Mouse (Mus musculus) kidney, embryonic 15.5 days (tissue): ENCODE results near the gene Mrpl20. TPM values are rescaled to one million over a fixed set of nuclear protein-coding genes. Genes with fewer than 3 reads are reported as not detected.
A peak's percentile ranks its signal among the peaks of the same experiment; 100 is the strongest.

Source experiments
- ATAC-seq: fragments of 200-750 bp; cut with Nextera tagmentation; replicated peaks from 2 replicates; pipeline ENCODE4 v1.8.0; 2017; ENCODE audit warnings: moderate TSS enrichment; ENCODE audit not compliant: low FRiP score
- H3K27ac ChIP-seq: fragments of 300-500 bp; sonication (generic); 2 replicates; pipeline ENCODE4 v1.5.1; 2015; ENCODE audit warnings: mild to moderate bottlenecking, inconsistent platforms
- H3K27me3 ChIP-seq: fragments of 300-500 bp; sonication (generic); 2 replicates; pipeline ENCODE4 v1.6.1; 2015; ENCODE audit warnings: inconsistent platforms
- H3K36me3 ChIP-seq: fragments of 300-500 bp; sonication (generic); 2 replicates; pipeline ENCODE4 v1.6.1; 2015; ENCODE audit warnings: inconsistent platforms
- H3K4me1 ChIP-seq: fragments of 300-500 bp; sonication (generic); 2 replicates; pipeline ENCODE4 v1.6.1; 2015; ENCODE audit warnings: inconsistent platforms
- H3K4me2 ChIP-seq: fragments of 300-500 bp; sonication (generic); 2 replicates; pipeline ENCODE4 v1.6.1; 2015; ENCODE audit warnings: moderate library complexity, mild to moderate bottlenecking, inconsistent platforms
- H3K4me3 ChIP-seq: fragments of 300-500 bp; sonication (generic); replicated peaks from 2 replicates; pipeline ENCODE4 v1.5.1; 2015; ENCODE audit warnings: mild to moderate bottlenecking, inconsistent platforms
- H3K9ac ChIP-seq: fragments of 300-500 bp; sonication (generic); 2 replicates; pipeline ENCODE4 v1.6.1; 2015; ENCODE audit warnings: mild to moderate bottlenecking, inconsistent platforms
- H3K9me3 ChIP-seq: fragments of 300-500 bp; sonication (generic); replicated peaks from 2 replicates; pipeline ENCODE4 v1.6.1; 2016; ENCODE audit warnings: inconsistent platforms
- WGBS: fragments of 180-500 bp; shearing (Covaris S2); methylation state at CpG from one replicate; pipeline ENCODE4 v1.1.7; 2015; ENCODE audit warnings: mixed read lengths; 5-methylcytosine and 5-hydroxymethylcytosine counted together
- microRNA-seq: library from miRNA; unstranded; fragments of <30 nt; microRNA quantifications from one replicate; pipeline ENCODE4, GENCODE M21; 2016
- polyA plus RNA-seq: library from polyadenylated mRNA; unstranded; fragments of >200 nt; fragmentation: Nextera tagmentation; extraction: Ambion mirVana; gene quantifications from 2 replicates; pipeline ENCODE4 v1.2.1, GENCODE M21; 2015

Gene Mrpl20
- polyA plus RNA-seq, 1 experiment from 2014 or later = 217 TPM

DNA sequence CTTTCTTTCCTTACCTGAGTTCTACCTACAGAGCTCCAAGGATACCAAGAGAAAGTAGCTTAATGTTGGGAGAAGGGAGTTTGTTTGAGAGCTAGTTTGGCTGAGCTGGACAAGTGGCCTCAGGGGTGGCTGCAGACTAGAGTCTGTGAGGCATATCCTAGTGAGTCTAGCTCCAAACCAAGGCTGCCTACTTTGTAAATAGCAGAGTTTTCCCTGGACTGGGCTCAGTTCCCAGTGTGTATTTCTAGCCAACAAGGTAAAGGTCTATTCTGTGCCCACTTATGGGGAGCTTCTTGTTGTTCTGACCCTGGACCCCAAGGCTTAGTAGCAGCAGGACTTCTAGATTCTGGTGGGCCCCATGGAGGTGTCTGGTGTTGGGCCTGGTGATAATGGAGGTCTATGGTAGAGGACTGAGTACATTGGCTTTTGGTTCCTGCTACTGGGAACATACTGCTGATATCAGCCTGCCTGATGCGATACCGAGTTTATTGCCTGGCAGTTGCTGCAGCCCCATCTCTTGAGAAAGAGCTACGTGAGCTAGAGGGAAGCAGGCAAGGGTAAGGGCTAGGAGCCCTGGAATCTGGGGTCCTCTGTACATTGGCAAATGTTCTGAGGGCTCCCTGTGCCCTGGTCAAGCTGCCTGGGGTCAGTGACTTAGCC is 47.2 kb downstream of the Mrpl20 start:
- Histone ChIP-seq H3K9me3 (no peaks in the 10 kb centered on the region), H3K4me3 (no peak overlapping the region), H3K4me2 (no peak overlapping the region), H3K4me1 (peaks cover 36% of the 10 kb centered on the region), H3K9ac (0 out of 2 replicates have a peak overlapping the region, but pooled peaks have one; percentile 10), H3K27ac (no peak overlapping the region), H3K36me3 (peaks cover 19% of the 10 kb centered on the region), H3K27me3 (no peaks in the 10 kb centered on the region)
- WGBS = 96% methylated on average over 3 of the region's 3 CpGs
- no peak for ATAC-seq

DNA sequence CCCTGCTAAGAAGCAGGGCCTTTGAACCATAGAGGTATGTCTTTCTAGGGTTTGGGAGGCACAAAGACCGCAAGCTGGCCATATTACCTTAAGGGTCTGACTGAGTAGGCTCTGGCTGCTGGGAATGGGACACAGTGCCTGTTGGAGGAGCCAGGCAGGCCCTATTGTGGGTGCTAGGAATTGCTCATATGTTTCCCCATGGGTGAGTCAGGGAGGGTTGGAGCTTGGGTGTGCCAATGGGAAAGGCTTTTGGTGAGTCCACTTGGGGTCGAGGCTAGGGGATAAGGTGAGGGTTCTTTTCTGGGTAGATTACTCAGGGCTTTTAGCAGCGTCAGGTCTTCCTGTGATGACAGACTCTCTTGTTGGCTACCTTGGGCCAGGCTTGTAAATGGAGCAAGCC is 48.7 kb downstream of the Mrpl20 start:
- no peak overlapping the region for H3K4me2 ChIP-seq
- peaks cover 35% of the 10 kb centered on the region for H3K4me1 ChIP-seq
- no peak overlapping the region for H3K27ac ChIP-seq
- ATAC-seq = no peak
- no peaks in the 10 kb centered on the region for H3K27me3 ChIP-seq
- H3K9me3 ChIP-seq = no peaks in the 10 kb centered on the region
- H3K36me3 ChIP-seq = peaks cover 34% of the 10 kb centered on the region
- no peak overlapping the region for H3K9ac ChIP-seq
- 89% methylated on average over 3 of the region's 3 CpGs for WGBS
- H3K4me3 ChIP-seq = no peak overlapping the region

DNA sequence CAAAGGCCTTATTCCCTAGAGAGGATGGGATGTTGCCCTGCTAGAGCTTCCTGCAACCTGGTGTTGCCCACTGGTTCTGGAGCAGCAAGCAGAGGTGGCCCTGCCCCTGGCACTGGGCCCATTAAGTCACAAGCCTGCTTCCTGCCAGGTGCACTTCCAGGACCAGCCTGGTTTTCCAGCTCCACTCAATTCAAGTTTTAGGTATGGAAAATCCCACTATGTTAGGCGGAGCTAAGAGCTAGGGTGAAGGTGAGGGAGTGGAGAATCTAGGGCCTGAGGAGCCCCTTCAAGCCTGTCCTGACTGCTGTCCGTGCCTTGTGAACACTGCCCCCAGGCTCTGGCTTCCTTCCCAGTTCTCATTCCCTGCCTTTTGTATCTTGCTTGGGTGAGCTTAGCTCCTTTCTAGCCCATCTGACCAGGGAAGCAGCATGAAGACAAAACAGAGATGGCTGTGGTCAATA is 49.3 kb downstream of the Mrpl20 start:
- no peak overlapping the region for H3K4me2 ChIP-seq
- 78% methylated on average over 2 of the region's 2 CpGs for WGBS

DNA sequence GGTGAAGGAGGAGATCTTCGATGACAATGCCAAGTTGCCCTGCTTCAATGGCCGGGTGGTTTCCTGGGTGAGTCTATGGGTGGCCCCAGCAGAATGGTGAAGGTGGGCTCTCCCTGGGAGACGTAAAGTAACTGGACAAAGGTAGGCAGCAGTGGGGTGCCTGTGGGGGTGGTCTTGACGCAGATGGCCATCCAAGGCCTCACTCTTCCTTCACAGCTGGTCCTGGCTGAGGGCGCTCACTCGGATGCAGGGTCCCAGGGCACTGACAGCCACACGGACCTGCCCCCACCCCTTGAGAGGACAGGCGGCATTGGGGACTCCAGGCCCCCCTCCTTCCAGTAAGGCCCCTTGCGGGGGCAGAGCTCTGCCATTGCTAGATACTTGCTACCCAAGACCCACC is 50.7 kb downstream of the Mrpl20 start:
- peaks cover 21% of the 10 kb centered on the region for H3K4me1 ChIP-seq
- peaks cover 54% of the 10 kb centered on the region for H3K36me3 ChIP-seq
- no peak overlapping the region for H3K9ac ChIP-seq
- H3K9me3 ChIP-seq = no peaks in the 10 kb centered on the region
- H3K27ac ChIP-seq = no peak overlapping the region
- ATAC-seq = no peak
- H3K27me3 ChIP-seq = no peaks in the 10 kb centered on the region
- no peak overlapping the region for H3K4me2 ChIP-seq
- H3K4me3 ChIP-seq = no peak overlapping the region
- WGBS = 90% methylated on average over 9 of the region's 9 CpGs

More for the DNA sequence above, 49.3 kb downstream of the Mrpl20 start:
- Histone ChIP-seq H3K9ac (no peak overlapping the region), H3K36me3 (peaks cover 40% of the 10 kb centered on the region), H3K27ac (no peak overlapping the region), H3K9me3 (no peaks in the 10 kb centered on the region), H3K27me3 (no peaks in the 10 kb centered on the region), H3K4me1 (peaks cover 29% of the 10 kb centered on the region), H3K4me3 (no peak overlapping the region)
- no peak for ATAC-seq

DNA sequence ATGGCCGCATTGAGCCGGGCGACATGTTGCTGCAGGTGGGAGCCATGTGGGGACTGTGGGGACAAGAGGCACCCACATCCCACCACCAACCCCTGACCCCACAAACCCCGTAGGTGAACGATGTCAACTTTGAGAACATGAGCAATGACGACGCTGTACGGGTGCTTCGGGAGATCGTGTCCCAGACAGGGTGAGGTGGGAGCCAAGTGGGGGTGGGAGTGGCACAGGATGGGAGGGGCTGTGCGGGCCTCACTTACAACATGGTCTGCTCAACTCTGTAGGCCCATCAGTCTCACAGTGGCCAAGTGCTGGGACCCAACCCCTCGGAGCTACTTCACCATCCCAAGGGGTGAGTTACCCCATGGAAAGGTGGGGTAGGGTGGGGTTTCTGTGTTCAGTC is 52.3 kb downstream of the Mrpl20 start:
- Histone ChIP-seq H3K4me3 (no peak overlapping the region), H3K36me3 (peaks cover 64% of the 10 kb centered on the region), H3K4me2 (no peak overlapping the region), H3K9ac (no peak overlapping the region), H3K27me3 (no peaks in the 10 kb centered on the region), H3K27ac (no peak overlapping the region), H3K9me3 (no peaks in the 10 kb centered on the region), H3K4me1 (0 out of 2 replicates have a peak, but pooled peaks cover 7% of the 10 kb centered on the region)
- 95% methylated on average over 12 of the region's 12 CpGs for WGBS
- ATAC-seq = no peak

DNA sequence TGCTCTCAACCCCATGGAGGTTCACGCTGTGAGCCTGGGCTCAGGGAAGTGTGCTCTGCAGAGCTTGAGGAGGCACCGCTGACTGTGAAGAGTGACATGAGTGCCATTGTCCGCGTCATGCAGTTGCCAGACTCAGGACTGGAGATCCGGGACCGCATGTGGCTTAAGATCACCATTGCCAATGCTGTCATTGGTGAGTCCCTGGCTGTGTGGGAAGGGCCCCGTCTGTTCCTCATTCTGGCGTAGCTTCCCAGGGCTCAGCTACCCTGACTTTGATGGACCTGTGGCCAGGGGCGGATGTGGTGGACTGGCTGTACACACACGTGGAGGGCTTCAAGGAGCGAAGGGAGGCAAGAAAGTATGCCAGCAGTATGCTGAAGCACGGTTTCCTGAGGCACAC is 53.4 kb downstream of the Mrpl20 start:
- H3K4me2 ChIP-seq = no peak overlapping the region
- no peak overlapping the region for H3K9ac ChIP-seq
- 96% methylated on average over 12 of the region's 12 CpGs for WGBS
- no peaks in the 10 kb centered on the region for H3K9me3 ChIP-seq
- 0 out of 2 replicates have a peak, but pooled peaks cover 7% of the 10 kb centered on the region for H3K4me1 ChIP-seq
- peaks cover 73% of the 10 kb centered on the region for H3K36me3 ChIP-seq
- H3K27me3 ChIP-seq = no peaks in the 10 kb centered on the region
- H3K4me3 ChIP-seq = no peak overlapping the region
- no peak overlapping the region for H3K27ac ChIP-seq
- ATAC-seq = no peak

DNA sequence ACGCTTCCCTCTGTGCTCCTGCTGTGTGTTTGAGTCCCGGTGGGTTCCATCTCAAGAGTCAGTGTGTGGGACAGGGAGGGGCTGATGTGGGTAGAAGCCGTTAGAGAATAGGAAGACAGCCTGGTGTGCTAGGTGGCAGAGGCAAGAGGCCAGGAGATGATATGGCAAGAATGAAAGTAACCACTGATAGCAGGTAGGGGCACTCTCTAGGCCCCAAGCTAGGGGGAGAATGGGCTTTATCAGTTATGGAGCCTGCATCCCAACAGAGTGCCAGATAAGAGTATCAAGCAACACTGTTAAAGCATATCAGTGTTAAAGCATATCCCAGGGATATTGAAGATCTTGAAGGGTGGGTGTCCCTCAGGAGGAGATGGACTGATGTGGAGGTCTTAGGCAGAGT is 54.2 kb downstream of the Mrpl20 start:
- Histone ChIP-seq H3K9ac (no peak overlapping the region), H3K4me3 (no peak overlapping the region), H3K36me3 (peaks cover 78% of the 10 kb centered on the region), H3K4me2 (no peak overlapping the region), H3K27me3 (no peaks in the 10 kb centered on the region), H3K4me1 (no peaks in the 10 kb centered on the region), H3K9me3 (no peaks in the 10 kb centered on the region), H3K27ac (no peak overlapping the region)
- WGBS = 80% methylated on average over 3 of the region's 3 CpGs
- ATAC-seq = no peak

DNA sequence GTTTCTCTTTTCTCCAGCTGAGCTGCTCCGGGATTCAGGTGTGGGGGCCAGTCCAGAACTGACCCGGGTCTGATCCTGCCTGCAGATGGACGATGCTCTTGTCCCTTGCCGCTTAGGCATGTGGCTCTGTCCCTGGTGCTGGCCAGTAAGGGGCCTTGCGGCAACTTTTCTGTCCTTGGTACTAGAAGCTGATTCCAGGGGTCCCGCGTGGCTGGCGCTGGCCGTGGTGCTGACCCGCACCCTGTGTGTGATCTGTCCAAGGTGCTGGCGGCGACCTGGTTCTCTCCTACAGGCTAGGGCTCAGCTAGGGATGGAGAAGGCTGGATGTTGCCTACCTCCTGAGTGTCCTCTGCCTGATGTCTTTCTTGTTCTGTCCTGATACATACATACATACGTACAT is 56.6 kb downstream of the Mrpl20 start:
- no peak overlapping the region for H3K4me3 ChIP-seq
- 20% methylated on average over 13 of the region's 13 CpGs for WGBS
- H3K9ac ChIP-seq = no peak overlapping the region
- H3K4me1 ChIP-seq = no peaks in the 10 kb centered on the region
- H3K27ac ChIP-seq = no peak overlapping the region
- peak; percentile 68 for ATAC-seq
- H3K36me3 ChIP-seq = peaks cover 65% of the 10 kb centered on the region
- no peaks in the 10 kb centered on the region for H3K27me3 ChIP-seq
- no peak overlapping the region for H3K4me2 ChIP-seq
- no peaks in the 10 kb centered on the region for H3K9me3 ChIP-seq

Small RNAs within 50 kb of the gene (microRNA-seq; reads per million reads assigned to microRNA genes)
- not detected for gene Gm27743

Other genes starting within 250 kb of the Mrpl20 start
- gene Nadk, start 240.5 kb upstream of the Mrpl20 start, polyA plus RNA-seq = 89.0 and 93.6 TPM in 2 replicates
- 9.6 and 10.4 TPM in 2 replicates for gene Slc35e2, start 201.5 kb upstream of the Mrpl20 start, polyA plus RNA-seq
- gene Cdk11b, start 178.0 kb upstream of the Mrpl20 start, polyA plus RNA-seq = 63.4 and 64.8 TPM in 2 replicates
- gene Gm10563, start 157.5 kb upstream of the Mrpl20 start, polyA plus RNA-seq = not detected in 2 replicates
- 51.7 and 68.7 TPM in 2 replicates for gene Mmp23, start 149.5 kb upstream of the Mrpl20 start, polyA plus RNA-seq
- gene Mib2, start 133.7 kb upstream of the Mrpl20 start, polyA plus RNA-seq = 25.8 and 30.2 TPM in 2 replicates
- gene Fndc10, start 108.5 kb upstream of the Mrpl20 start, polyA plus RNA-seq = 4.9 and 5.3 TPM in 2 replicates
- gene Ssu72, start 98.1 kb upstream of the Mrpl20 start, polyA plus RNA-seq = 144 and 145 TPM in 2 replicates
- gene Tmem240, start 68.1 kb upstream of the Mrpl20 start, polyA plus RNA-seq = 0.50 and 1.0 TPM in 2 replicates
- 115 and 124 TPM in 2 replicates for gene Atad3a, start 41.8 kb upstream of the Mrpl20 start, polyA plus RNA-seq
- gene Vwa1, start 28.2 kb upstream of the Mrpl20 start, polyA plus RNA-seq = 5.6 and 7.7 TPM in 2 replicates
- 0.42 and 0.47 TPM in 2 replicates for gene Tmem88b, start 17.0 kb upstream of the Mrpl20 start, polyA plus RNA-seq
- gene Ankrd65, start 12.4 kb upstream of the Mrpl20 start, polyA plus RNA-seq = 0.19 and 0.34 TPM in 2 replicates
- gene Ccnl2, start 9.6 kb downstream of the Mrpl20 start, polyA plus RNA-seq = 158 and 173 TPM in 2 replicates
- 149 and 158 TPM in 2 replicates for gene Aurkaip1, start 28.4 kb downstream of the Mrpl20 start, polyA plus RNA-seq
- gene Mxra8, start 36.8 kb downstream of the Mrpl20 start, polyA plus RNA-seq = 90.7 and 106 TPM in 2 replicates
- gene Dvl1, start 44.5 kb downstream of the Mrpl20 start, polyA plus RNA-seq = 5.2 and 5.3 TPM in 2 replicates
- gene Tas1r3, start 60.5 kb downstream of the Mrpl20 start, polyA plus RNA-seq = 0.18 and 0.19 TPM in 2 replicates
- gene Cptp, start 66.6 kb downstream of the Mrpl20 start, polyA plus RNA-seq = 13.0 and 15.2 TPM in 2 replicates
- 72.5 and 78.0 TPM in 2 replicates for gene Ints11, start 66.7 kb downstream of the Mrpl20 start, polyA plus RNA-seq
- 47.7 and 52.1 TPM in 2 replicates for gene Pusl1, start 88.9 kb downstream of the Mrpl20 start, polyA plus RNA-seq
- 17.3 and 18.7 TPM in 2 replicates for gene Acap3, start 88.9 kb downstream of the Mrpl20 start, polyA plus RNA-seq
- 110 and 113 TPM in 2 replicates for gene Ube2j2, start 141.0 kb downstream of the Mrpl20 start, polyA plus RNA-seq
- 118 and 121 TPM in 2 replicates for gene C1qtnf12, start 159.4 kb downstream of the Mrpl20 start, polyA plus RNA-seq
- 17.5 and 18.1 TPM in 2 replicates for gene B3galt6, start 189.8 kb downstream of the Mrpl20 start, polyA plus RNA-seq
- gene Sdf4, start 190.0 kb downstream of the Mrpl20 start, polyA plus RNA-seq = 158 and 161 TPM in 2 replicates
- gene Tnfrsf4, start 211.0 kb downstream of the Mrpl20 start, polyA plus RNA-seq = 0.72 and 0.78 TPM in 2 replicates
- gene Tnfrsf18, start 223.3 kb downstream of the Mrpl20 start, polyA plus RNA-seq = 1.7 and 2.4 TPM in 2 replicates